Mouse (Mus musculus) urinary bladder, postnatal 14 days (tissue): ENCODE measurements around the gene Spryd3.

Experiments
- DNase-seq: peaks from one replicate; pipeline ENCODE4 v3.0.0; 2021; ENCODE audit warnings: low spot score

The Spryd3 gene

DNA sequence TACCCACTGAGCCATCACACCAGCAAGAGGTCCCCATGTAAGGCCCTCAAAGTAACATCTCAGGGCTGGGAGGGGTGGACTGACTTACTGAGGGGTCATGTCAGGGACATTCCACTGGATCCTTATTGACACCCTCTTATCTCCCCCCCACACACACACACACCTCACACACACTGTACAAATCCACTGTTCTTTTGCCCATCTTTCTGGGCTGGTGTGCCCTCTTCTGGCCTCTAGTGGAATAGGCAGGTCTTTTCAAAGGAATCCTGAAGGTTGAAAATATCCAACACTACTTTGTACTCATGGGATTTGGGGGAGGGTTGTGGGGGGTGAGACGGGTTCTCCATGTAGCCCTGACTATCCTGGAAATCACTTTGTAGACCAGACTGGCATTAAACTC, 10.8 kb upstream of the Spryd3 start:
- peak; percentile 41 for DNase-seq

DNA sequence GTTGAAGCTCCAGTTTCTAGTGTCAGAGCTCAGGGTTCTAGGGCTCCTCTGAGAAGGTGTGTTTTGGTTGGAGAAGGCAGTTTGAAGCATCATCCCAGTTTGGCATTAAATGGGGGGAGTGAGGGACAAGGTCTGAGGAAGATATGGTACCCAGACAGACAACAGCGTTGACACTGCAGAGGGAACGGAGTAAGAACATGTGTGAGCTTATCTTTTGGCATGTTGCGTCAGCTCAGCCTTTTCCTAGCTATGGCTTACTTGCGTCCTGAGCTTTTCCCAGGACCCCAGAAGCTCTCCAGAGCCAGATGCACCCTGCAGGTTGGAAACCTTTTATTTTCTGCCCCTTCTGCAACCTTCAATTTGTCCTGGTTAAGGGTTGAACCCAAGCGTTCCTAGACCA, 10.1 kb upstream of the Spryd3 start:
- DNase-seq = no peak

DNA sequence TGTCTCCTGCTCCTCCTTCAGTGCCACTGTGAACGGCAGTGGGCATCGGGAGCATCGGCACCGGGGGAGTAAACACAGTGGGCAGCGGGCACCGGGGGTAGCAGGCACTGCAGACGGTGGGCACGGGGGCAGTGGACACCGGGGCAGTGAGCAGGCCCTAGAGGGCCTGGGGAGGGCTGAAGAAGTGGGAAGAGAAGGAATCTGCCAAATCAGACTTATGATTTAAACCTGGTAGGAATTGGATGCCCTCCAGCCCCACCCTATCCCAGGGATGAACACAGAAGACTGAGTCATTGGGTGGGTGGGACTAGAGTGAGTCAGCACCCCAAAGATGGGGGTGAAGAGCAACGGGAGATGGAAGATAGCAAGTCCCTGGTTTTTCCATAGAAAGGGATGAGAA, 9.3 kb upstream of the Spryd3 start:
- peak; percentile 83 for DNase-seq

- DNase-seq = no peak
Measured at GRCm38 (mm10) chr15:102144726-102145125, 8.7 kb upstream of the Spryd3 start.

GRCm38 (mm10) chr15:102144274-102144711, 8.3 kb upstream of the Spryd3 start, which contains the start of gene Igfbp6:
TSS of gene Igfbp6 (plus strand) at chr15:102144362.
- DNase-seq = peak; percentile 42

DNA sequence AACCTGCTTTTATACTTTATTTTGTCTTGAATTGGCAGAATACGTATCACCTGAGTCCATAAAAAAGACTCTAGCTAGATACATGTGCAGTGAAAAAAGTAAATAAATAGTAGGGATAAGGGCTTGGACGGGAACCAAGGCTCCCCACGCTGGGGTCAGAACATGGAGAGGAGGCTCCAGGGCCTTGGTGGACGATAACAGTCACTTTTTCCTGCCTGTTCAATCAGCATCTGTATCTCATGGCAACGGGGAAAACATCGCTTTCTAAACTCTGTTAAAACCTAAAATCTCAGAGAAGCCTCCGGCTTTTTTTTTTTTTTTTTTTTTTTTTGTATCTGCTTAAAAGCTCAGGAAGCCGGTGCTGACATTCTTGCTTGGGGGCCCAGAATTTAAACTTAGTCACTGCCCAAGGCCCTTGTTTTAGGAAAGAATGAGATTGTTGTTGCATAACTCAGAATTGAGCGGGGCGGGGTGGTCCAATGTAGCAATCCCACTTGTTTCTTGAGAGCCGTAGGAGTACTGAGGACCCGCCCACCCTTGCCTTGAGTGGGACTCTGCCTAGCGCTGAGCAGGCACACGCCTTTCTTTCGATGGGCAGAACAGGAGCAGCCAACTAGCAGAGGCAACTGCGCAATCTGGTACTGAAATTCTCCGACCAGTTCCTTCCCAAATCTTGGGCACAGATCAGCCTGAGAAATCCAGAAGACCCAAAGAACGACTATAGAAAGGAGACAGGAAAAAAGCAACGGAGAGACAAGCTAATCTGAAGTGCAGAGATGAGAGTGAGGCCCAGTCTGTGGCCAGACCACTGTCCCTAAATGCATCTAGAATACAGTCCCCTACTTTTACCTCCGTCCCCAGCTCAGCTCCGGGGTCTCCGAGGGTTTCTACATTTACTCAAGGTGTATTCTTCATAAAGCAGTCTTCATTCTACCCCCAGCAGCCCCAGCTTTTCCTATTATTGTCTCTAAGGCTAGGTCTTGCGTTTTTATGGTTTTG, 7.2 kb upstream of the Spryd3 start:
- DNase-seq = peak; percentile 73

DNA sequence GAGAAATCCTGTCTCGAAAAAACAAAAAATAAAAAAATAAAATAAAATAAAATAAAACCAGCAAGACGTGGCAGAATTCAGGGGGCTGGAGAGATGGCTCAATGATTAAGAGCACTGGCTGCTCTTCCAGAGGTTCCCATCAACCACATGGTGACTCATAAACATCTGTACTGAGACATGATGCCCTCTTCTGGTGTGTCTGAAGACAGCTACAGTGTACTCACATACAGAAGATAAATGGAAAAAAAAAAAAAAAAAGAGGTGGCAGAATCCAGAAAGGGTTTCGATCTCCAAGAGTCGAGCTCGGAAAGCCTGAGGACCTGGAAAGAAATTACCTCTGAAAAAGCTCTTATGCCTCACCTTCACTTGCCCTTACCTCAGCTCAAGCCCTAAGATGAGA, 5.1 kb upstream of the Spryd3 start:
- no peak for DNase-seq

- no peak for DNase-seq
Measured at GRCm38 (mm10) chr15:102135522-102136128, 409 bp downstream of the Spryd3 start.

- no peak for DNase-seq
Measured at GRCm38 (mm10) chr15:102134709-102135108, 1.3 kb downstream of the Spryd3 start.

DNA sequence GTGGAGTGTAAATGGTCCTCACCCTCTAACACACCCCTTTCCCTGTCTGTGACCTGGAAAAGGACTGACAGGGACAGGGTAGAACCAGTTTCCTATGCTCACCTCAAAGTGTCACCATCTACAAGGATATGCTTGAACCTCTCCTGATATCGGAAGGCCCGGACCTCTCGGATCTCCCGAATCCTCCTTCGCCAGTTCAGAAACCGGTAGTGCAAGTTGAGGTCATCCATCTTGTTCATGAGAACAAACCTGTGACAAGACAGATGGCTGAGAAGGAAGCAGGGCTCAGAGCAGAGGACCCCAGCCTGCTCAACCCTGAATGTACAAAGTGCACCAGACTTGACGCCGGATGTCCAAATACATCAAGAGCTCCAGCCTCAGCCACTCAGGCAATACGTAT, 2.7 kb downstream of the Spryd3 start:
- peak; percentile 51 for DNase-seq

- peak; percentile 48 for DNase-seq
Measured at GRCm38 (mm10) chr15:102126303-102126702, 9.7 kb downstream of the Spryd3 start.

- peak; percentile 46 for DNase-seq
Measured at GRCm38 (mm10) chr15:102120530-102120929, 15.5 kb downstream of the Spryd3 start.

- no peak for DNase-seq
Measured at GRCm38 (mm10) chr15:102119831-102120170, 16.2 kb downstream of the Spryd3 start.

DNA sequence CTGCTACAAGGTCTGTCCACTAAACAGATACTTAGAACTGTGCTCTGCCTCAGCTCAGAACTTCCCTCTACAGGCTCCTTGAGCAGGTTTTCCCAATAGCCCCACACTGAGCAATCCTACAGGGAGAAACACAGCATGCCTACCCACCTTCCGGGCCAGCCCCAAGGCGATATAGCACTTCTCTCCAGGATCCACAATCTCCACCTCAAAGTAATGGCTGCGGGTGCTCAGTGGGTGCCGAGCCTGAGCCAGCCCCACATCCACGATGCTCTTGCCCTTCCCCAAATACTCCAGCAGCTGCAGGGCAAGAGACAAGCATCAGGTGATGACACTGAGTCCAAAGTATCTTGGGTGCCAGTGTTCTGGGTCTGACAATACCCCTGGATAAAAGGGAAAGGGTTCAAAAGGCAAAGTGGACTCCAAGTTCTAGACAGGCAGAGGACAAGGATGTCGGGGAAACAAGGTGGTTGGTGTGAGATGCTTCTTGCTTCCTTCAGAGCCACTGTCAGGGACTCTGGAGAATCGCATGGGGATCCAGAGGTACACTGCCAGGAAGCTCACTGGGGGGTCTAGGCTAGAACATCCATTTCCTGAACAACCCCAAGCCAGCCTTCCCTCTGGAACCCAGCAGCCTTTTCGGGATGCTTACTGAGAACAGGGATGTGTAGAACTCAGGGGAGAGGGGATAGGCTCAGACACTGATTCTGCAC, 16.8 kb downstream of the Spryd3 start:
- DNase-seq = no peak

DNA sequence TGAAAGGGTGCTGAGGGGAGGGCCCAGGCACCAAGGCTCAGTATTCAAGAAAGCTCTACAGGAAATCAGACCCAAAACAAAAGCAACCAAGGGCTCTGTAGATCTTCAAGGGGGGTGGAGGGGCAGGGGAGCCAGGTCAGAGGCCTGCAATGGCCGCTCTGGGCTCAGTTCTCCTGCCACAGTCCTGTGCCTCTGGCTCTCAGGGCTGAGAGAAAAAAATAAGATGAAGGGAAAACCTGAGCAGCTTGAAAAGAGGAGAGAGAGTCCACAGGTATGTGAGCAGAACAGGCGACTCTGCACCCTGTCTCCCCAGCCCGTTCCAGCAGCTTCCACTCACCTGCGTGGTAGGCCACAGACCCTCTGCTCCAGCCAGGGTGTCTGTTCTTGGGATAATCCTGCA, 17.4 kb downstream of the Spryd3 start:
- no peak for DNase-seq

GRCm38 (mm10) chr15:102117461-102118443, 18.3 kb downstream of the Spryd3 start:
- no peak for DNase-seq

GRCm38 (mm10) chr15:102116753-102117415, 19.1 kb downstream of the Spryd3 start:
- no peak for DNase-seq

- DNase-seq = no peak
Measured at GRCm38 (mm10) chr15:102115731-102116231, 20.3 kb downstream of the Spryd3 start.

DNA sequence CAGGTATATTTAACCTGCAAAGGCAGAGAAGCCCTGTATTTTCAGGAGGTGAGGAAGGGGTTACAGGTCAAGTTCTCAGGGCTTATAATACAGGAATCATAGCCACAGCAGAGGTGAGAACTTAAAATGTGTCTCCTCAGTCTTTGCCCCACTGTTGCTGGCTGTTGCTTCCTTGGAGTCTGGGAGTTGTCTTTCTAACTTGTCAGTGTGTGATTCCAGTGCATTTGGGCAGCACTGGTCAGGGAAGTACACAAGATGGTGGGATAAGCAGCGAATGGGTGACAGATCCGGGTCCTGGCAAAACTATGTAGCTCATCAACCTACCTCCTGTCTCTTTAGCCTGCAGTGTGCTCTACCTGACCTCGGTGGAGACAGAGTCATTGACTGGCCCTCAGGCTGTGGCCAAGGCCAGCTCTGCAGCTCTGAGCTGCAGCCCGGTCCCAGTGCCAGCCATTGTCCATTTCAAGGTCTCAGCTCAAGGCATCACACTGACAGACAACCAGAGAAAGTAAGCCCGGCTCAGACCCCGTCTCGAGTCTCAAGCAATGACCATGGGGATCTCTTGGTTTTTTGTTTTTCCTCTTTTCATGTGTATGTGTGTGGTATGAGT, 21.3 kb downstream of the Spryd3 start:
- DNase-seq = no peak

GRCm38 (mm10) chr15:102113674-102114073, 22.4 kb downstream of the Spryd3 start:
- no peak for DNase-seq
